Mouse (Mus musculus) lung, adult 2 months (tissue): ENCODE results near the gene Atp12a.

ENCODE experiments used
- CTCF ChIP-seq: fragments of 200-500 bp; IDR thresholded peaks from 2 replicates; pipeline ENCODE4 v1.5.1; 2011; ENCODE audit warnings: mild to moderate bottlenecking, low read length, control low read depth; ENCODE audit not compliant: insufficient read depth
- POLR2A ChIP-seq: fragments of 200-500 bp; IDR thresholded peaks from 2 replicates; pipeline ENCODE4 v1.6.1; 2011; ENCODE audit warnings: low read depth, mild to moderate bottlenecking, control low read depth, low read length, borderline replicate concordance; ENCODE audit errors: extremely low read depth

- TF ChIP-seq POLR2A (no peak), CTCF (no peak)
Observed at GRCm38 (mm10) chr14:56333700-56334099, 31.2 kb upstream of the Atp12a start.
